8 mouse cellular contexts compared by ENCODE assay signal in the genomic region with DNA sequence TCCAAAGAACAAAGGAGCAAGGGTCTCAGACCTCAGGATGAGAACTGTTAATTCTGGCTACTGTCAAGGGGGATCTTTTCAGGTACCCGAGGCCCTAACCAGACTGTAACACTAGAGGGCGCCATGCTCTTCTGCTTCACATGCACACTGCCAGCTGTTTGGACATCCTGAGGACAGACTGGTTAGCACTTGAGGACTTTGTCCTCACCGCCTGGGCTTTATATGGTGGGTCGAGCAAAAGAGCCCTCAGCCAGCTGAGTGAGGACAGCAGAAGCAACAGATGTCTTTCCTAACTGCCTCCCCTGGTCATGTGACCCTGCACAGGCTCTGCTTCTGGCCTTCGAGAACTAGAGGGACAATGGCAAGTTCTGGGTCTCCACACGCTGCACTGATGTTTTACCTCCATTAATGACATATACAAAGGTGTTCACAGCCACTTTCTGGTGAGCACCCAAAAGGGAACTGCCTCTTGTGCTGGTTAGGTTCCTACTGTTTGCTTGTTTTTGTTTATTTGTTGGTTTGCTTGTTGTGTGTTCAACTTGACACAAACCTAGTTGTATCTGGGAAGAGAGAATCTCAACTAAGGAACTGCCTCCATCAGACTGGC. TPM values are rescaled to one million over a fixed set of nuclear protein-coding genes. Genes with fewer than 3 reads are reported as not detected.
A peak's percentile ranks its signal among the peaks of the same experiment; 100 is the strongest.
DNase-seq lines count a peak whose midpoint lies in the region; ATAC-seq and TF ChIP-seq lines count a peak whose summit lies in the region.

No protein-coding gene starts in this region.

- ATAC-seq in heart, postnatal 0 days (ENCODE audit: insufficient read depth, low read depth), result peak; percentile 64
- peak; percentile 66; the same call in 1 of the 2 replicates for ATAC-seq in liver, postnatal 0 days
- ATAC-seq in neural tube, embryonic 15.5 days (ENCODE audit: low FRiP score), result peak; percentile 61; the same call in 1 of the 2 replicates

- no peak overlapping the region for H3K9ac ChIP-seq in heart, postnatal 0 days (replicated peaks; ENCODE audit: low read depth, low read length)
- no peak overlapping the region for H3K9ac ChIP-seq in liver, postnatal 0 days (replicated peaks)
- no peak overlapping the region for H3K9ac ChIP-seq in neural tube, embryonic 15.5 days (replicated peaks)

- no peaks in the 10 kb centered on the region for H3K79me2 ChIP-seq in C2C12 (ENCODE audit: control insufficient read depth, insufficient read depth)

- peak; percentile 79 to 83 for DNase-seq in adrenal gland, postnatal 36 days
- peak; percentile 71 for DNase-seq in heart, postnatal 0 days (ENCODE audit: low spot score)
- DNase-seq in kidney, postnatal 36 days, result peak; percentile 88 to 90
- peak; percentile 82 for DNase-seq in liver, postnatal 0 days
- DNase-seq in testis, postnatal 10 days (ENCODE audit: low spot score), result peak; percentile 89

- H3K4me1 ChIP-seq in embryonic fibroblast, embryonic 13.5 days (ENCODE audit: control insufficient read depth, insufficient read depth, low read length), result no peaks in the 10 kb centered on the region
- no peaks in the 10 kb centered on the region for H3K4me1 ChIP-seq in heart, postnatal 0 days (ENCODE audit: control insufficient read depth, insufficient read depth)
- no peaks in the 10 kb centered on the region for H3K4me1 ChIP-seq in liver, postnatal 0 days (ENCODE audit: insufficient read depth)
- H3K4me1 ChIP-seq in neural tube, embryonic 15.5 days, result no peaks in the 10 kb centered on the region

- TF ChIP-seq POLR2A in embryonic fibroblast, embryonic 13.5 days (IDR thresholded peaks at IDR 0.05; ENCODE audit: low read depth, low read length), result no peak

- no peaks in the 10 kb centered on the region for H3K36me3 ChIP-seq in C2C12 (ENCODE audit: control insufficient read depth, insufficient read depth)
- no peaks in the 10 kb centered on the region for H3K36me3 ChIP-seq in heart, postnatal 0 days (replicated peaks; ENCODE audit: control insufficient read depth, insufficient read depth, low read length)
- H3K36me3 ChIP-seq in liver, postnatal 0 days (replicated peaks; ENCODE audit: insufficient read depth, low read length), result no peaks in the 10 kb centered on the region
- H3K36me3 ChIP-seq in neural tube, embryonic 15.5 days, result no peaks in the 10 kb centered on the region

- peaks cover 3% of the 10 kb centered on the region for H3K27me3 ChIP-seq in C2C12 (ENCODE audit: control insufficient read depth, insufficient read depth, insufficient read length)
- no peaks in the 10 kb centered on the region for H3K27me3 ChIP-seq in heart, postnatal 0 days (ENCODE audit: control insufficient read depth, insufficient read depth, low read length)
- H3K27me3 ChIP-seq in liver, postnatal 0 days (ENCODE audit: insufficient read depth, low read length), result no peaks in the 10 kb centered on the region
- H3K27me3 ChIP-seq in neural tube, embryonic 15.5 days (replicated peaks), result no peaks in the 10 kb centered on the region

- no peak for TF ChIP-seq EP300 in heart, postnatal 0 days (IDR thresholded peaks at IDR 0.05; ENCODE audit: low read depth)
- TF ChIP-seq EP300 in liver, postnatal 0 days (IDR thresholded peaks at IDR 0.05; ENCODE audit: low read depth), result no peak

- no peak overlapping the region for H3ac ChIP-seq in C2C12 (ENCODE audit: control insufficient read depth, insufficient read length, low read depth)

- no peak overlapping the region for H3K4me3 ChIP-seq in C2C12 (ENCODE audit: insufficient read depth, poor library complexity, severe bottlenecking)
- no peak overlapping the region for H3K4me3 ChIP-seq in embryonic fibroblast, embryonic 13.5 days (ENCODE audit: insufficient read depth, low read length)
- no peak overlapping the region for H3K4me3 ChIP-seq in heart, postnatal 0 days (ENCODE audit: low read depth, low read length)
- no peak overlapping the region for H3K4me3 ChIP-seq in liver, postnatal 0 days (ENCODE audit: low read depth, low read length)
- no peak overlapping the region for H3K4me3 ChIP-seq in neural tube, embryonic 15.5 days (replicated peaks)

- 24% methylated on average over 6 of the region's 6 CpGs for WGBS in heart, postnatal 0 days
- WGBS in liver, postnatal 0 days (ENCODE audit: insufficient replicate concordance), result 24% methylated on average over 6 of the region's 6 CpGs
- WGBS in neural tube, embryonic 15.5 days, result 26% methylated on average over 6 of the region's 6 CpGs

- no peak overlapping the region for H3K4me2 ChIP-seq in heart, postnatal 0 days (ENCODE audit: low read depth, low read length)
- H3K4me2 ChIP-seq in liver, postnatal 0 days (ENCODE audit: low read depth, low read length), result no peak overlapping the region
- no peak overlapping the region for H3K4me2 ChIP-seq in neural tube, embryonic 15.5 days

- peak; percentile 81 for TF ChIP-seq CTCF in C2C12 (IDR thresholded peaks at IDR 0.05; ENCODE audit: control insufficient read depth, insufficient read depth, insufficient read length)
- TF ChIP-seq CTCF in embryonic fibroblast, embryonic 13.5 days (IDR thresholded peaks at IDR 0.05; ENCODE audit: borderline replicate concordance, insufficient read depth, low read length), result peak; percentile 94; the same call in 1 of the 2 replicates
- peak; percentile 96 for TF ChIP-seq CTCF in heart, postnatal 0 days (IDR thresholded peaks at IDR 0.05; ENCODE audit: low read depth)
- TF ChIP-seq CTCF in liver, postnatal 0 days (IDR thresholded peaks at IDR 0.05; ENCODE audit: low read depth), result peak; percentile 95

- no peaks in the 10 kb centered on the region; the same call in 1 of the 2 replicates for H3K9me3 ChIP-seq in heart, postnatal 0 days (replicated peaks; ENCODE audit: control insufficient read depth, low read length)
- H3K9me3 ChIP-seq in liver, postnatal 0 days (ENCODE audit: low read length), result no peaks in the 10 kb centered on the region
- H3K9me3 ChIP-seq in neural tube, embryonic 15.5 days (replicated peaks), result no peaks in the 10 kb centered on the region

- H3K79me3 ChIP-seq in C2C12 (ENCODE audit: low read depth), result no peaks in the 10 kb centered on the region

- no peak overlapping the region for H3K27ac ChIP-seq in embryonic fibroblast, embryonic 13.5 days (ENCODE audit: insufficient read depth, low read length)
- H3K27ac ChIP-seq in heart, postnatal 0 days (ENCODE audit: low read depth), result no peak overlapping the region
- no peak overlapping the region for H3K27ac ChIP-seq in liver, postnatal 0 days (ENCODE audit: low read depth)
- no peak overlapping the region for H3K27ac ChIP-seq in neural tube, embryonic 15.5 days (replicated peaks)

TF ChIP-seq in C2C12, 6 proteins besides CTCF, POLR2A, EP300 and RAD21:
- TF ChIP-seq USF1 (IDR thresholded peaks at IDR 0.05; ENCODE audit: low read depth) (peak; percentile 57), MYOD1 (IDR thresholded peaks at IDR 0.05; ENCODE audit: control insufficient read depth, insufficient read length, low read depth) (no peak)

RNA-seq across cellular contexts. Expression of gene Rnf112, which starts 35.9 kb away (rescaled TPM):
- not detected for polyA plus RNA-seq in C2C12 (2012; fragmentation: generic; extraction: Trizol)
- 1 to 10 TPM; 1.1 to 1.3 TPM for total RNA-seq in adrenal gland, postnatal 36 days (2021)
- polyA plus RNA-seq in embryonic fibroblast, embryonic 13.5 days (2011; ENCODE audit: insufficient read length, low read depth, missing spikeins), result 0.70 TPM in 1 of 2 replicates, not detected in the other
- 0.38 and 0.39 TPM in 2 replicates for total RNA-seq in heart, postnatal 0 days (2014; rRNA removed; ENCODE audit: low replicate concordance)
- 0.11 TPM in 1 of 2 replicates, not detected in the other for polyA plus RNA-seq in heart, postnatal 0 days (2015; fragmentation: Nextera tagmentation; extraction: Ambion mirVana)
- 0.04 and 0.06 TPM in 2 replicates for polyA plus RNA-seq in liver, postnatal 0 days (2015; fragmentation: Nextera tagmentation; extraction: Ambion mirVana)
- polyA plus RNA-seq in neural tube, embryonic 15.5 days (2015; fragmentation: Nextera tagmentation; extraction: Ambion mirVana), result 24.1 and 32.9 TPM in 2 replicates

RNA-seq across cellular contexts. Expression of gene Slc47a1, which starts 39.9 kb away (rescaled TPM):
- polyA plus RNA-seq in C2C12 (2012; fragmentation: generic; extraction: Trizol), result 0.02 TPM
- 1 to 10 TPM in 1 of 2 experiments, under 1 TPM in 1; 0.56 to 1.8 TPM for total RNA-seq in adrenal gland, postnatal 36 days (2021)
- not detected in 2 replicates for polyA plus RNA-seq in embryonic fibroblast, embryonic 13.5 days (2011; ENCODE audit: insufficient read length, low read depth, missing spikeins)
- total RNA-seq in heart, postnatal 0 days (2014; rRNA removed; ENCODE audit: low replicate concordance), result 34.7 and 49.4 TPM in 2 replicates
- polyA plus RNA-seq in heart, postnatal 0 days (2015; fragmentation: Nextera tagmentation; extraction: Ambion mirVana), result 31.2 and 31.5 TPM in 2 replicates
- polyA plus RNA-seq in liver, postnatal 0 days (2015; fragmentation: Nextera tagmentation; extraction: Ambion mirVana), result 27.5 and 30.2 TPM in 2 replicates
- 0.35 and 0.47 TPM in 2 replicates for polyA plus RNA-seq in neural tube, embryonic 15.5 days (2015; fragmentation: Nextera tagmentation; extraction: Ambion mirVana)

Comparison
In these comparisons a context has a peak if more than half of its experiments do, and no peak if none do; other contexts are left out.
1. RNA of gene Rnf112, which starts 35.9 kb away (polyA plus RNA-seq): 24.1 to 32.9 TPM in neural tube, embryonic 15.5 days; 0.70 TPM in embryonic fibroblast, embryonic 13.5 days, 0.04 to 0.06 TPM in liver, postnatal 0 days, 0.11 TPM in heart, postnatal 0 days and not detected in C2C12 (single experiment); every median in the first group is over 10 times any median in the second.
2. RNA of gene Slc47a1, which starts 39.9 kb away (polyA plus RNA-seq): 31.2 to 31.5 TPM in heart, postnatal 0 days and 27.5 to 30.2 TPM in liver, postnatal 0 days; 0.35 to 0.47 TPM in neural tube, embryonic 15.5 days, not detected in embryonic fibroblast, embryonic 13.5 days and 0.02 TPM in C2C12 (single experiment); every median in the first group is over 10 times any median in the second.
3. Peak in every context shown above with its lines, with median percentiles within 50 percentile points of each other: CTCF ChIP-seq, DNase-seq and ATAC-seq.